Mouse (Mus musculus): ENCODE measurements around the gene Lrpprc. TPM values are rescaled to one million over a fixed set of nuclear protein-coding genes. Genes with fewer than 3 reads are reported as not detected.

Lrpprc gene
- total RNA-seq, 2 experiments from 2014 or later = 66.4 to 68.3 TPM

DNA sequence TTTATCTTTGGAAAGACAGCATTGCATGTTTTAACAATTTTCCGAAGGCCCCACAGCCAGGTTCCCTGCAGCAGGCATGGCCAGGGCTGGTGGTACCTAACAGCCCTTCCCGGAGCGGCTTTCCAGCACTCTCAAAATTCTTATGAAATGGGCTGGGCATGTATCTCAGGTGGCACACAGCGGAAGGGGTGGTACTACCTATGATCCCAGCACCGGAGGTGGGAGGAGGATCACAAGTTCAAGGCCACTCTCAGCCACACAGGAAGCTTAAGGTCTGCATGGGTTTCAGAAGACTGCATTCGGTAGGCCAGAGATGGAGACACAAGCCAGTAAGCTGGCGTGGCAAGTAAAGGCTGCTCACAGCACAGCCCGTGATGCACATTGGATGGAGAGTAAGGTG, 31.6 kb downstream of the Lrpprc start:
- DNase-seq = no peak

GRCm38 (mm10) chr17:84758374-84758773, 32.2 kb downstream of the Lrpprc start:
- DNase-seq = no peak

GRCm38 (mm10) chr17:84756090-84756489, 34.5 kb downstream of the Lrpprc start:
- DNase-seq = no peak

GRCm38 (mm10) chr17:84753489-84753888, 37.1 kb downstream of the Lrpprc start:
- DNase-seq = no peak

DNA sequence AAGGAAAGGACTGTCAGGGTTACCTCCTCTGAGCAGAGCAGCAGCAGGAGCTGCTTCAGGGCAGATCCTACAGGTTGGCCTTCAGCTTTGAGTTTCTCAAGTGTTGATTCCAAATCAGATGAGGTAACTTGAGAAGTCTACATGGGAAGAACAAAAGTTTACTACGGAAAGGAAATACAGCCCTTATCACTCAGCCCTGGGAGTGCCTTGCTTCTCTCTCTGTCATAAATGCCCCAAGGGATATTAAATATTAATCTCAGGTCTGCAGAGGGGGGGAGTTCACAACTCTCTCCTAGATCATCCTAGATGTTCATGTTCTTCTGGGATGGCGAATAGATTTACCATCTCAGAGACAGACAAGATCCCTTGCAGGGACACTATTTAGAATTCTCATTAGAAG, 38.3 kb downstream of the Lrpprc start:
- DNase-seq = no peak

GRCm38 (mm10) chr17:84751630-84752191, 38.9 kb downstream of the Lrpprc start:
- DNase-seq = no peak

DNA sequence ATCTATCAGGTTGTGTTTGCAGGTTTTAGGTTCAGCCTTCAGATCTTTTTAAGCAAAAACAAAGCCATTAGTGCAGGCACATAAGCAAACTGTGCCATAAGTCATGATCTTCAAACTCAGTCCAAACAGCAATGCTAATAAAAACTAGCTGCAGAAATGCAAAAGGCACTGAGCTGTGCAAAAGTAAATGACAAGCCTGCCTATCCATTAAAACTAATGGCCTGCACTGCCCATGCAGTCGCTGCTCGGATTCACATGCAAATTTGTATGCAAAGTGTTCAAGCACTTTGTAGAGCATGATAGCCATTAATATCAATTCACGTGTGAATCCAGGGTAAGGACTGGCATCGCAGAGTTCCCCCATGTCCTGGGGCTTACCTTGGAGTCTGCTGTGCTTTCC, 40.5 kb downstream of the Lrpprc start:
- DNase-seq = no peak

DNA sequence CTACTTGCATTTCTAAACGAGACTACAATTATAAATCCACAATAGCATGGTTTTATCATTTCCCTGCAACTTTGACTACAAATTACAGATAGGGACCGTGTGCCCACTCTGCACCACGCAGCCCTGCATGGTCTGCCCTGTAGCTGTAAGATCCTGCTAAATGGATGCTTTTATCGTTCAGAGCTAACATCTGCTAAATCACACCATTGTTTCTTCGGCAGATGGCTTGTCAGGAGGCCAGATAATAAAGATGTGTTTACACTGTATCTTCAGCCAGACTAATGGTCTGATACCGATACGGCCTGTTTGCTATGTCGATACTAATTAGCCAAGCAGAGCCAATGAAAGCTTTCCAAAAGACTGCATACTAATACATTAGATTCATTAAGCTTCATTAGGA, 41.3 kb downstream of the Lrpprc start:
- peak in 1 of 2 experiments; percentile 31 for DNase-seq

DNA sequence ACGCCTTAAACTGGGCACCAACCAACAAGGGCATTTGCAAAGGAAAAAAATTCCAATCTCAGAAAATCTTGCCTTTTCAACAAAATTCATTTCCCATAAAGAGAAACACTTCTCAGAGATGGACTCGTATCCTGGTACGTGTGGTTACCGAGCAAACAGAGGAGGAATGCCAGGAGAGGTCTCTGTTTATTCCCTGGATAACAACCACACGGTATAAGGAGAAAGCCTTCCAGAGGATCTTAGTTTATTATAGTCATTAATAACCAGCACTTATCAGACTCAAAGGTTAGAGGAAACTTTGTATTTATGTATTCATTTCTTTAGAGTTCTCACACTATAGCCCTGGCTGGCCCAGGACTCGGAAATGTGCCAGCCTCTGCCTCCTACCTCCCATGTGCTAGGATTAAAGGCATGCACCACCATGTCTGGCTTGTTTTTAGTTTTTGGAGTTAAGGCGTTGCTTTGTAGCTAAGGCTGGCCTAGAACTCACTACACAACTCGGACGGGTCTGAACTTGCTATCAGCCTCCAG, 42.4 kb downstream of the Lrpprc start:
- no peak for DNase-seq

DNA sequence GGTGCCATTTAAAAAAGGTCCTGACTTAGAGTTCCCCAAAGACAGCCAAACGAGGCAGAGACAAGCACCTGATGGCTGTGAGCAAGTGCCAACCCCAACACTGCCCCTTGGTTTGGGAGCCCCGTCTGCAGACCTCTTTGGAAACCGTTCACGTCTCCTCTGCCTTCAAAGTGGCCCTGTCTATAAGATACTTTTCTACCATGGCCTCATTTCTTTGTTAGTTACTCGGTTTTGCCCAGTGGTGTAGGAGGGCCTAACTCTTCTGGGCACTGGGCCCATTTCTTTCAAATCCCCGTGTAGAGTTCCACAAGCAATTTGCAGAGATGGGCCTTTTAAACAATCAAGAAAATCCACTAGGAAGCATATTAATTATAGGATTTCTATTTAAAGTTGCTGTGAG, 43.4 kb downstream of the Lrpprc start:
- no peak for DNase-seq

DNA sequence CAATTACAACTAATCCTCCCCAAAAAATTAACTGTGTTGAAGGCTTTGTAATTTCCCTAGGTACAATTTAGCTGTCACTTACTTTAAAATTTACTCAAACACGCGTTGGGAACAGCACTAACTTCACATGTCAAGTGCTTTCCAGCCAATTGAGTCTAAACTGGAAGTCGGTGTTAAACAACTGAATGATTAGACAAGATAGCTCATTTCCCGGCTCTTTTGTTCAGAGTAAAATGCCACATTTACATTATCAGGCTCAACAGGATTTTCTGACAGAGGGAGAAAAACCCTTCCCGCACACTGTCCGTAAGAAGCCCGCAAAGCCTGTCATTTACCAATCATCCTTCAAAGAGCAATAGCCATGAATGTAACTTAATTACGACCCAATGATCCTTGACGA, 45.6 kb downstream of the Lrpprc start:
- DNase-seq = no peak

- DNase-seq = no peak
Measured at GRCm38 (mm10) chr17:84744256-84744655, 46.3 kb downstream of the Lrpprc start.

- DNase-seq = no peak
Measured at GRCm38 (mm10) chr17:84738073-84738797, 52.4 kb downstream of the Lrpprc start.

DNA sequence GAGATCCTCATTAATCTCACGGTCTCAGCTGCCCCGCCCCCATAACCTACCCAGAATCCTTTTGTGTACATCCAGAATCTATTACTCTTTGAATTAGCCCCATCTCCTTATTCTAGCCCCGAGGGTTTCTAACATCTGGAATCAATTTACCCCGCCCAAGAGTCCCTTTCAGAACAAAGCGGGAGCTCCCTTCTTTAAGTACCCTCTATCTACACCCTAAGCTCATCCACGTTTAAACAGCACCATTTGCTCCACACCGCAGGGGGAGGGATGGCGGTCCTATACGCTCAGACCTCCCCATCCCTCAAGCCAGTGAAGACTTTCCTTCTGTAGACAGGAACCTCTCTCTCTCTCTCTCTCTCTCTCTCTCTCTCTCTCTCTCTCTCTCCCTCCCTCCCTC, 53.9 kb downstream of the Lrpprc start:
- DNase-seq = no peak

DNA sequence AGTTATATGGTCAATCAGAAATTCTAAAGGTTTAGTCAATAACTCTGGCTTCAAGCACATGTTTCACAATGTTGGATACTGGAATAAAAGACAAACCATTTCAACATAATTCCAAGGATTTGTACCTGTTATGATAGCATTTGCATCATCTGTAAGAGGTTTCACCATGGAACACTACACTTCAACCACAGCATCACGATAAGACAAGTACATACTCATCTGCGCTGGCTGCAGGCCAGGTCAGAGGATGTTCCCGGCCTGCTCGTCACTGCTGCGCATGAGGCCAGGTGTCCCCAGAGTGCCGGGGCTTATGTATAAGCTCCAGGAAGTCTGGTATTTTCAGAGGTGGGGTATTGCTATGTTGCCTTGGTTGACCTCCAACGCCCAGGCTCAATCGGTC, 58.0 kb downstream of the Lrpprc start:
- DNase-seq = no peak

- no peak for DNase-seq
Measured at GRCm38 (mm10) chr17:84731361-84731760, 59.2 kb downstream of the Lrpprc start.

GRCm38 (mm10) chr17:84729140-84729539, 61.4 kb downstream of the Lrpprc start:
- no peak for DNase-seq

DNA sequence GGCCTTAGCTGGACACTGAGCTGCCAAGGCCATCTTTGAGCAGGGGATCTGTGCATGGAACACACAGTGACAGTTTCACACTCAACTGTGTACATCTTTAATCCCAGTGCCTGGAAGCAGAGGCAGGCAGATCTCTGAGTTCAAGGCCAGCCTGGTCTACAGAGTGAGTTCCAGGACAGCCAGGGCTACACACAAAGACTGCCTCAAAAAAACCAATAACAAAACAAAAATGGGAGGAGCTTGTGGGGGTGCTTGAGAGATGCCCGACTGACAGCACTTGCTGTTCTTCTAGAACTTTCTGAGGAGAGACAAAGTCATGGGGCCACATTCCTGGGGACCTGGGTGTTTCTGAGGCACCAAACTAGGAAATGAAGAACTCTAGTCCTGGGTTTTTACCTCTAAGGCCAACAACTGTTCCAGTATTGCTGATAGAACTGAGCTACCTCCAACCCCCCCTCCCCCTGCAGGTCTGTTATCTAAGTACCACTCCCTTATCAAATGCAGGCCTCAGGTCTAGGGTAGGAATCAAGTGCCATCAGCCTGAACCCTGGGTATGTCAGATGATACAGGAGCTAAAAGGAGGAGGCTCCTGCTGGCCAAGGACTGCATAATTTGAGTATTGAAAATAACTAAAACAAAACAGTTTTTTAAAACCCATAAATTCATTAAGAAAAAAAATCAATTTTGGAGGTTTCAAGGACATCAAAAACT, 62.2 kb downstream of the Lrpprc start:
- DNase-seq = no peak

DNA sequence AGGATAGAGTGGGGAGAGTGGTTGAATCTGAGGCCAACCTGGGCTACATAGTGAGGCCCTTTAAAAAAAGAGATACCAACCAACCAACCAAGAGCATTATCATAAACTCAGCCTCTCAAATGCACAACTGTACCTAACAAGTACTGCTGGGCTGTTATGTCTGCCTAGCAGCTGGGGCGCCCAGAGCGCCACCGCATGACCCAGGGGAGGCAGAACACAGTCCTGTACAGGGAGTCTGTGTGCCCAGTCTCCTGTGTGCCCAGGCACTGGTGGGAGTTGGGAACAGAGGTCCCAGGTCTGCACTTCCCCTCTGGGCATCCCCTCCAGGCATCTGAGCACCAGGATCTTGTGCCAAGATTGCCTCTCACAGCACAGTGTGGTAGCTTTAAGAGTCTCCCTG, 65.4 kb downstream of the Lrpprc start:
- no peak for DNase-seq

DNA sequence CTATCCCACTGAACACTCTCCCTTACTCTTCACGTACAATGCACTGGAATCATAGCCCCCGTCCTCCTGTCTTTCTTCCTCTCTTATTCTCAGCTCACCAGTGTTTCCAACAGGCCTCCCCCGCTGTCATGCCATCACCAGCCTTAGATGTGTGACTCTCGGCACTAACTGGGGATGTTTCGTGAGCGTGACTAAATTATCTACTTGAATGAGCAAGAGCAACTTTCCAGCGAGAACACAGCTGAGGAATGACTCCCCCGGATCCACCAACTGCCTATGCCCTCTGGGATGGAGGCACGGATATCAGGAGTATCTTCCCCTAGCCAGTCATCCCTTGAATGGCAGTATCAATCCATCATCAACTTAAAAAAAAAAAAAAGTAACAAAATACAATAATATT, 66.6 kb downstream of the Lrpprc start:
- no peak for DNase-seq

GRCm38 (mm10) chr17:84719105-84719504, 71.5 kb downstream of the Lrpprc start:
- no peak for DNase-seq

DNA sequence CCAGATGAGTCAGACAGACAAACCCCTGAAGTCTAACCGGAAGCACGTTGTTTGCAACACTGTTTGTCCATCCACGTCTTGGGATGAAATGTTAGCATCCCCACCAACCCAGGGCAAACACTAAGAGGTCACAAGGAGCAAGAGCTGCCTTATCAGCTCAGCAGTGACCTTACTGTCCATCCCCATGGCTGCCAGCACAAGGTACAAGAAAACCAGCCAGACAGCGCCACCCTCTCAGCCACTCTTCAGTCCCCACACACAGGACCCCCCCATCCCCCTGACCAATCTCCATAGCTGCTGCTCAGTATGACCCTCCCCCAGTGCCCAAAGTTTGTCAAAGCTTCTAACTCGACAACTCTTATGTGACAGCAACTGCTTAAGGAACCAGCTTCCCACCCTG, 73.2 kb downstream of the Lrpprc start:
- no peak for DNase-seq

GRCm38 (mm10) chr17:84716252-84716872, 74.2 kb downstream of the Lrpprc start:
- DNase-seq = no peak

All from layer of hippocampus, postnatal 36 days (tissue).